Mouse (Mus musculus) brown adipose tissue, adult 24 weeks (tissue): ENCODE data around the gene Scn10a. TPM values are rescaled to one million over a fixed set of nuclear protein-coding genes. Genes with fewer than 3 reads are reported as not detected.

Experiments used
- H3K27ac ChIP-seq: fragments of 200-500 bp; replicated peaks from 2 replicates; pipeline ENCODE4 v1.5.1; 2012; ENCODE audit warnings: low read depth, mild to moderate bottlenecking, low read length
- H3K4me1 ChIP-seq: fragments of 200-500 bp; 2 replicates; pipeline ENCODE4 v1.6.1; 2012; ENCODE audit warnings: low read length, mixed read lengths; ENCODE audit not compliant: control insufficient read depth, insufficient read depth, insufficient read length
- H3K4me3 ChIP-seq: fragments of 200-500 bp; 2 replicates; pipeline ENCODE4 v1.5.1; 2012; ENCODE audit warnings: low read depth, mild to moderate bottlenecking, low read length, moderate library complexity; ENCODE audit not compliant: insufficient read depth
- polyA plus RNA-seq: library from polyadenylated mRNA; stranded (reverse); fragments of >200 nt; gene quantifications from 2 replicates; pipeline ENCODE4 v1.2.4, GENCODE M21; 2012; ENCODE audit not compliant: missing spikeins, insufficient read depth, insufficient read length

The Scn10a gene
- polyA plus RNA-seq = not detected in 2 replicates

DNA sequence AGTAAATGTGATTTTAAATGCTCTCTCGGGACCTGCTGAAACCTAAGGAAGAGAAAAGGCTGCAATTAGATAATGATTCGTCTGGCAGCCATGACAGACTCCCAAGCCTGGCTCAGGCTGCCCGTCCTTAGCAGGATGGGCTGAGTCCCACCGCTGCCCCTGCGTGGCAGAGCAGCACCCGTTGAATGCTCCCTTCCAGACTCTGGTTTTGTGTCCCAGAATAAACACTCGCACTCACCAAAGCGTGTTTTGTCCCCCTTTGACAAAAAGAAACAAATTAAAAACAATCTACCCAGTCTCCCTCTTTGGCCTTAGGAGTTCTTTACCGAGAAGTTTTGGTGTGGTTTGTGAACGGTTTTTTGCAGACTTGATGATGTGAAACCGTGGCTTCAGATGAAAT lies at the start of gene Scn10a:
Gene Scn10a, minus strand, starts transcription at position 101 of the 400 bp plus-strand sequence.
- H3K27ac ChIP-seq = no peak within 1 kb of the TSS
- no peaks in the 10 kb centered on the region for H3K4me1 ChIP-seq
- H3K4me3 ChIP-seq = no peak within 1 kb of the TSS

DNA sequence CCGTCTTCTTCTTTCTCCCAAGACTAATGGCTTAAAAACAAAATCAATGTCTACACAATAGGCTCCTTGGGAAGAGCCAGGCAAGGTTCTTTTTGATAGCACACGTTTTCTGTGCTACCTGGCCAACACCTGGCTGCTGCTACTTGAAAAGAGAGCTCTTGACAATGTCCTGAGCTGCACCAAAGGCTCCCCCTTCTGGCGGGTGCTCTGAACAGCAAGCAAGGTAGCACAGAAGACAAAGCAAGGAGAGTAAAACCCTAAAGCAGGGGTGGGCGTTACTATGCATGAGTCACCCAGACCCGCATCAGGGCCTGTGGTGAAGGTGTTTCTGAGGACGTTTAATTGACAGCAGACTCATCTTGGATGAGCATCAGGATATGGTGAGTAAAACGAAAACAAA lies 49.5 kb upstream of the Scn10a start:
- Histone ChIP-seq H3K4me1 (no peaks in the 10 kb centered on the region), H3K27ac (no peak overlapping the region), H3K4me3 (no peak overlapping the region)

DNA sequence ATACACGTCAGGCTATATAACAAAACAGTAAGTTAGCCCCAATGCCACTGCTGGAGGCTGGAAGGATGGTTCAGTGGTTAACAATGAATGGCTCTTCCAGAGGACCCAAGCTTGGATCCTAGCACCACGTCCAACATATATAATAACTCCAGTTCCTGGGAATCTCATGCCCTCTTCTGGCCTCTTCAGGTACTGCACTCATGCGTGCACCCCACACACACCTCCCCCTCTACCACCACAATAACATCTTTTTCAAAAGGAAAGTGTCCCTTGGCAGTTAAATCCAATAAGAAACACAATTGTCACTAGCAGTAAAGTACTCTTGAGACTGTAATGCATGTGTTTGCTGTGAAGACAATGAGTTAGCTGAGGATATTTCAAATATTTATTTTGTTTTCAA lies 41.1 kb upstream of the Scn10a start:
- Histone ChIP-seq H3K4me3 (no peak overlapping the region), H3K27ac (no peak overlapping the region), H3K4me1 (no peaks in the 10 kb centered on the region)

DNA sequence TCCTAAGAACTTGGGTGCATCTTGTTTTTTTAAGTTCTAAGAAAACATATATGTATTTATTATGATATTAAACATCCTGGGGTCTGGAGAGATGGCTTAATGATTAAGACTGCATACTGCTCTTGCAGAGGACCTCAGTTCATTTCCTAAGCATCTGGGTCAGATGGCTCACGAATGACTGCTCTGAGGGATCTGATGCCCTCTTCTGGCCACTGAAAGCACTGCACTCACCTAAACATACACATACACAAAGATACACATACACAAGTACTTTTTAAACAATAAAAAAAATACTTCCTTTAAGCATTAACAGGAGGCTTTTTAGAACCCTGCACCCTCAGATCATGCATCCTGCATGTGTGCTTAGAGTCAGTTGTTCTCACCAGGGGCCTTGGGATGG lies 40.3 kb upstream of the Scn10a start:
- Histone ChIP-seq H3K4me1 (no peaks in the 10 kb centered on the region), H3K4me3 (no peak overlapping the region), H3K27ac (no peak overlapping the region)

DNA sequence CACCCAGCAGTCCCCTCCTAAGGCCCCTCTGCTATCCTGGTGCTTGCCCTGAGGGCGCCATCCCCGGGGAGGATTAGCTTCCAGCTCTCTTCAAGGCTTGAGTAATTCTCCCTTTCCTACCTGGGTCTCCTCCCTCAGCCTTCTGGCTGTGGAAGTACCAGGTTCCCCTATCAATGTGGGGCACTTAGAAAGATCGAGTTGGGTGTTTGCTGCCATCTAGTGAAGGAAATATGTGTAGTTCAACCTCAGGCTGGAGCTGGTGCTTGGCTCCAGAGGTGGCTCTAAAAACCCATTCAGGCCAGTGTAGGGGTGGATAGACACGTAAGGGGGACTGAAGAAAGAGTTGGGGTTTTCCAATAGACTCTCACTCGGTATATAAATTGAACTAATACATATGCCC lies 32.4 kb upstream of the Scn10a start:
- no peak overlapping the region for H3K4me3 ChIP-seq
- no peaks in the 10 kb centered on the region for H3K4me1 ChIP-seq
- no peak overlapping the region for H3K27ac ChIP-seq

DNA sequence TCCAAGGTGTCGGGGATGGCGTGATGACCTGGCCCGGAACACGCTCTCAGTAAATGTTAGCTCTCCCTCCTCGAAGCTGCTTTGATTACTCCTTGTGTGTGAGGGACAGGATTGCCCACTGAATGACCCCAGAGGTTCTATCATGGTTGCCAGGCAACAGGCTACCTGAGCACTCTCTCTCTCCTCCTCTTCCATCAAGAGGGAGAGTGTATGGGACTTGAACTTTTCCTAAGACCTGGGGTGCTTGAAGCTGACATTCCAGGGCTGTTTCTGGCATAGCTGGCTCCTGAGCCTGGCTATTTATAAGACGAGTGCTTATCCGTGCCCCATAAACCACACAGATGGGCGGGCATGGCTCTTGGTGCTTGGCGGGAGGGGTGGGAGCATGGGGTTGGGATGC lies 30.0 kb upstream of the Scn10a start:
- no peak overlapping the region for H3K27ac ChIP-seq
- no peaks in the 10 kb centered on the region for H3K4me1 ChIP-seq
- H3K4me3 ChIP-seq = no peak overlapping the region

DNA sequence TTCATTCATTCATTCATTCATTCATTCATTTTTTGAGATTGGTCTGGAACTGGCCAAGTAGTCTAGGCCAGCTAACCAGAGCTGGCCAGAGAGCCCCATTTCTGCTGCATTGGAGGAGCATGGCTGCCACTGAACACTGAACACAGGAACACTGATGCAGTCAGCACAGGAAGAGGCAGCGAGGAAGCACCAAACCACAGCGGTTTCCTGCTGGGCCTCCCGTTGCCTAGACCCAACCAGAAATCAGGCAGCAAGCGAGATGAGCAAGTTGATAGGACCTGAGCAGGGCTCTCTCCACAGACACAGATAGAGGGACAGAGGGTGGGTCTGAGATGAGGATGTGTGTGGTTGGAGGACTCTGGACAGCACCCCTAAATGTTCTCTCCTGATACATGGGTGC lies 24.8 kb upstream of the Scn10a start:
- Histone ChIP-seq H3K27ac (no peak overlapping the region), H3K4me1 (peaks cover 3% of the 10 kb centered on the region; the same call in 1 of the 2 replicates), H3K4me3 (no peak overlapping the region)

DNA sequence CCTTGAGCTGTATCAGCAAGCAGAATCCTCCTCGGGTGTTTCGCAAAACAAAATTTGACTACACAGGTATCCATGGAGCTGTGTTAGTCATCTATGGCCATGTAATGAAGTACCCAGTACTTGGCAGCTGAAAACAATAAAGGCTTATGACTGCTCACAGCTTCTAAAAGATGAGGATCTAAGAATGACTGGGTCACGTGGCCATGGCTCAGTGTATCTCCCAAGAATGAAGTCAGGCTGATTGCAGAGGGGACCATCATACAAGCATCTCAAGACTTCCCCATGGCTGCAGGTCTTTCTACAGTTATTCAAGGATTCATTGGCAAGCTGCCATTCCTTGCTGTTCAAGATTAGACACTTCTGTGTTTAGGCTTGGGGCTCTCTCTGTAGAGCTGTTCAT lies 24.2 kb upstream of the Scn10a start:
- H3K4me3 ChIP-seq = no peak overlapping the region
- H3K4me1 ChIP-seq = peaks cover 3% of the 10 kb centered on the region; the same call in 1 of the 2 replicates
- H3K27ac ChIP-seq = no peak overlapping the region

DNA sequence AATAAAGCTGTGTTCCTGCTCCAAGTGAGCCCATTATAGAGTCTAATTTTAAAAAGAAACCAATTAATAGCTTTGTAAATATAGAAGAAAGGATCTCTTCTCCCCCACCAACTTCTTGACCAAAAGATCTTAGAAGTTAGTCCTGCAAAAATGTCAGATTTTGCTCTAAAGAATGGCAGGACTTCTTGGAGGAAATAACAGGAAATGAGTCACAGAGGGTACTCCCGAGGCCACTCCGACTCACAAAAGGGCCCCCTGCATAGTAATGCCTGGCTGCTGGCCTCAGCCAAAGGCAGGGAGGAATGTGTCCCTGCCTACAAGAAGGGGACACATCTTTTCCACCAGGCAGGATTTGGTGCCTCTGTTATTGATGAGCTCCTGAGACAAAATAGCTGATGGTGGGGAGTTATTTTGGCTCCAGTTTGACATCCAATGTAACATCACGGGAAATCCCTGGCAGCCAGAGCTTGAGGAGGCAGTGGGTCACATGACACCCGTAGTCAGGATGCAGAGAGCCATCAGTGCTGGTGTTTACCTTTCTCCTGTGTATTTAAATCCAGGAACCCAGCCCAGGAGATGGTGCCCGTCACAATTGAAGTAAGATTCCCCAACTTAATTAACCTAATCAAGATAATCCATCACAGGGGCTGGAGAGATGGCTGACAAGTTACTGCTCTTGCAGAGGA lies 22.1 kb upstream of the Scn10a start:
- H3K27ac ChIP-seq = no peak overlapping the region
- H3K4me3 ChIP-seq = no peak overlapping the region
- H3K4me1 ChIP-seq = peaks cover 3% of the 10 kb centered on the region; the same call in 1 of the 2 replicates

DNA sequence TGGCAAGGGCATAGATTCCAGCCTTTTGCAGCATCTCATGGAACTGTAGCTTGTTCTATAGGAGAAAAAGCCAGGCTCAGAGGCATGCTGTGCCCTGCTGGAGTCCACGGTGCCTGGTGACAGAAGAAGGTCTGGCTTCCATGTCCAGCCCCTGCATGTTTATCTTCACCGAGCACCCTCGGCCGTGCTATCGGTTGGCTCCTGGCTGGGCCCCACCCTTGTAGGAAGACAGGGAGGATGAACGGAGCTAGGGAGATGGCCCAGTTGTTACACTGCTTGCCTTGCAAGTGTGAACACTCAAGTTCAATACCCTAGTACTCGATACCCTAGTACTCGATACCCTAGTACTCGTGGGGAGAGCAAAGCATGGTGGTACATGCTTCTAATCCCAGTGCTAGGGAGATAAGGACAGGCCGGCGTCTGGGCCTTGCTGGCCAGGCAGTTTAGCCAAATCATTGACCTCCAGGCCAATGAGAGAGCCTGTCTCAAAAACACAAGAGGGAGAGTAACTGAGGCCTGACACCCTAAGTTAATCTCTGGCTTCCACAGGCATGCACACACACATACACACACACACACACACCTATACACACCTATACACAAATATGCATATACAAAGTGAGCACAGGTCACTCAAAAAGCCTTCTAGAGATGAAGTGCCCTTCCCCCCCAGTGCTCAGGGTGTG lies 9.4 kb upstream of the Scn10a start:
- Histone ChIP-seq H3K4me3 (no peak overlapping the region), H3K4me1 (no peaks in the 10 kb centered on the region), H3K27ac (no peak overlapping the region)

DNA sequence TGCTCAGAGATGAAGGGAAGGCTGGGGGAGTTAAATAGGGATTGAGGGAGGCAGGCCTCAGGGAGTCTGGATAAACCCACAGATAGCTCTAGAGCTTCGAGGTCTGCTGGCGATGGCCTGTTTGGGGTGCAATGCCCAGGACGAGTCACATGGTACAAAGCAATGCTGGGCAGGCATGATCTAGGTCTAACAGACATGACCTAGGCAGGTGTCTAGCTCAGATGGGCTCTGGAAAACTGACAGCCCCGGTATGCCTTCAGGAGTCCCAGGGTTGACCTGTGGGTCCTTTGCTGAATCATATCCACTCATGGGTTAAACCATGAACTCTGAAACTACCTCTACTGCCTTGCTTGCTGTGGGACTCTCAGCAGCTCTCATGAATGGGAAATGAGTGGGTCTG lies 7.9 kb upstream of the Scn10a start:
- Histone ChIP-seq H3K4me3 (no peak overlapping the region), H3K27ac (no peak overlapping the region), H3K4me1 (no peaks in the 10 kb centered on the region)

DNA sequence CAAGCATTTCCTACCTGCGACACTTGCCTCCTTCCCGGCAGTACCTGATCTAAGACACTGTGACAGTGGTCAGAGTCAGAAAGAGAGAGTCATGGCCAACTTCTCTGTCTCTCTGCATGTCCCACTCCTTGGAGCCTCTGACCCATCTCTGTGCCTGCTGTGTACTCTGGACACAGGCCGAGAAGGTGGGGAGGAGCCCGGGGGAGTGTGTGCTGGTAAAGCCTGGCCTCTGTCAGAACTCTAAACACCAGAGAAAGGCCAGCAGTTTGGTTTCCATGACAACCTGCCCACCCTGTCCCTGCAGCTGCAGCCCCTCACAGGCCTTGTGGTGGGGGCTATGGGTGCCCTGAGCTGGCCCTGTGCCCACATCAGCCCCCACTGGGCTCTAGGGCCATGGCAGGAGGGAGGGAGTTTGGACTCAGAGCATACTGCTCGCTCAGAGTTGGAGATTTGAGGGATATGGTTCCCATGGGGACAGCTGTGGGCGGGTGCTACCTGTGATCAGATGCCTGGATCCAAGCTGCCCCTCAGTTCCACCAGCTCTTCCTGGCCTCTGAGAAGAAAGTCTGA lies 6.3 kb upstream of the Scn10a start:
- no peak overlapping the region for H3K4me3 ChIP-seq
- H3K27ac ChIP-seq = no peak overlapping the region
- H3K4me1 ChIP-seq = no peaks in the 10 kb centered on the region

DNA sequence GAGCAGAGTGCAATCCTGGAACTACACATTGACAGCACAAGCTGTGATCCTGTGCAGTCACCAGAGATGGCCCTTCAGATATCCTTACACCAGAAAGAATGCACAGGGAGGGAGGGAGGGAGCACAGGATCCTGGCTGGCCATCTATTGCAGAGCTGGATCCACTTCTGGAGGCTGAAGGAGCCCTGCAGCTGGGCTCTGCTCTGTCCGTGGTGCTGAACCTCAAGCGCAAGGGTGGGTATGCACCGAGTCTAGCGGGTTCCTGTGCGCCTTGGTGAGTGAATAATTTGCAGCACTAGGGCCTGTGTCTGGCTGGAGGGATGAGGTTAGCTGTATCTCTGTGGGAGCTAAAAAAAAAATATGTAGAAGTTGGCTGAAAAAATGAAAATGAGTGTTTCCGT lies 12.4 kb downstream of the Scn10a start:
- Histone ChIP-seq H3K4me1 (no peaks in the 10 kb centered on the region), H3K27ac (no peak overlapping the region), H3K4me3 (no peak overlapping the region)

DNA sequence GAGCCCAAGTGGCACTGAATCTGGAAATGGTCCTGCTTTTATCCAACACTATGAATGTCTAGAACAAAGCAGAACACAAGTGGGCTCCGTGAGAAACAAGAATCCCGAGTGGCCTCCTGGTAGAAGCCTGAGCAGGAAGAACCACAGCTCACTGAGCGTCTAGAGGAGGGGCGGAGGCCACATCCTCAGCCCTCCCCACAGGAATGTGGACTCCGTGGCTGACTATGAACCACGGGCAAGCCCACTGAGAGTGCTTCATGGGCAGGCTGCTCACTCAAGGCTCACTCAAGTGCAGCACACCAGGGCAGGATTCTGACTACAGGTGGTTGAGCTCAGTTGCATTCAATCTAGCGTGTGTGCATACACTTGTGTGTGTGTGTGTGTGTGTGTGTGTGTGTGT lies 27.6 kb downstream of the Scn10a start:
- H3K27ac ChIP-seq = no peak overlapping the region
- H3K4me1 ChIP-seq = no peaks in the 10 kb centered on the region
- no peak overlapping the region for H3K4me3 ChIP-seq

DNA sequence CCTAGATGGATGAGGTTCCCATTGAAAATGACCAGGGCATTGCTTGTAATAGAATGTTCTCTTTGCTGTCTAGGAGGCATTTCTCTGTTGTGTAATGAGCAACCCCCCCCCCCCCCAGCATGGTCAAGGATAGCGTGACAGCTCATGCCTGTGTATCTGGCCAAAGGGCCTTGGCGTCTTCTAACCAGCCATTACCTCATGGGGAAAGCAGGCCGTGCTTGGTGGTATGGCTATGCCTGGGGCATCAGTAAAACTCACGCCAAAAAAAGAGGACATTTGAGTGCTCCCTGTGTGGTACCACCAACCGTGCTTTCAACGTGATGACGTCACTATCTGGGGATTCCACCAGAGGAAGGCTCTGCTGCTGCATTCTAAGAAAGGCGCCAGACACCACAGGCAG lies 28.1 kb downstream of the Scn10a start:
- no peaks in the 10 kb centered on the region for H3K4me1 ChIP-seq
- H3K27ac ChIP-seq = no peak overlapping the region
- no peak overlapping the region for H3K4me3 ChIP-seq

DNA sequence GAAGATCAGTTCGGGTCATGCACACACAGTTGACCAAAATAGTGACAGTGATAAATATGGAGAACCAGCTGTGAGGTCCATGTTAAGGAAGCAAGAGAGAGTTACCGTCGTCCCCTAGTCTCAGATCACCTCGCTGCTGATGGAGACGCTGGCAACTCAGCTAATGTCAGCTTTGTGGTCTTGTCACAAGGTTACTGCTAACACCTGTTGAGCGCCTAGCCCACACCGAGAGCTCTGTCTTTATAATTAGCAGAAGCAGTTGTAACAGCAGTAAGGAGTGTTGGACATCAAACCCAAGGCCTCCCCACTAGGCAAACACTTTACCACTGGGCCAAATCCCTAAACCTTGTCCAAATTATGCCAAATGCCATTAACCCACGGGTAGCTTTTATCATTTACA lies 31.2 kb downstream of the Scn10a start:
- H3K27ac ChIP-seq = no peak overlapping the region
- H3K4me3 ChIP-seq = no peak overlapping the region
- no peaks in the 10 kb centered on the region for H3K4me1 ChIP-seq
